Mouse (Mus musculus): ENCODE results near the gene Klc1.

The Klc1 gene

DNA sequence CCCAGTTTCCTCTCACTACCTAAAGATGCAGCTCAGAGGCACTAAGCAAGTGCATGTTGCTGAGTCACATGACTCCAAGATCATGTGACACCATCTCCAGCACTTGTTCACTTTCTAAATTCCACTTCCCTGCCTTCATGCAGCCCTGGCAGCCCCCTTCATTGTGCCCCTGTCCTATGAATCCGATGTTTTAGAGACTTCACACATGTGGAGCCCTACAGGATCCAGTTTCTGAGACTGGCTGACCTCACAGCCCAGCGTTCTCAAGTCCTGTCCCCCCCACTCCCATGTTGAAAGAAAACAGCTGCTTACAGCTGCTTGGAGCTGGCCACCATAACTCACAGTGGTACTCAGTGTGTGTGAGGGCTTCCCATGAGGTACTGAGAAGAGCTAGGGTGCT lies 15.2 kb upstream of the Klc1 start:
- DNase-seq (ENCODE audit: low read depth, low spot score) = no peak

DNA sequence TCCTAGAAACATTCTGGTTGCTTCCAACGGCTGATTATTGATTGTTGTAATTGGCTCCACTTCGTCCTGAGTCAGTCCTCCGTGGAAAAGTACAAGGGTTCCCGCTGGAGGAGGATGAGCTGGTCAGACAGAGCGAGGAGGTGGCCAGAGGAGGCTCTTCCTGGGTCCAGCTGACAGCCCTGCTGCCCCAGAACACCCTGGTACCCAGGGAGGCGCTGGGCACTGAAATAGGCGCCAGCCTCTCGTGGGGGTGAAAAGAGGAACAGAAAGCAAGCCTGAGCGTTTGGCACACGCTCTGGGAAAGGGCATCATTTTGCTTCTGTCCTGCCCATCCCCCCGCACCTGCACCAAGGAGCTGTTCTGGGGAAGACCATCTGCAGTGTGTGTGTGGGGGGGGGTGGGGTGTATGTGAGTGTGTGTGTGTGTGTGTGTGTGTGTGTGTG lies 14.6 kb upstream of the Klc1 start:
- no peak for DNase-seq (ENCODE audit: low read depth, low spot score)

DNA sequence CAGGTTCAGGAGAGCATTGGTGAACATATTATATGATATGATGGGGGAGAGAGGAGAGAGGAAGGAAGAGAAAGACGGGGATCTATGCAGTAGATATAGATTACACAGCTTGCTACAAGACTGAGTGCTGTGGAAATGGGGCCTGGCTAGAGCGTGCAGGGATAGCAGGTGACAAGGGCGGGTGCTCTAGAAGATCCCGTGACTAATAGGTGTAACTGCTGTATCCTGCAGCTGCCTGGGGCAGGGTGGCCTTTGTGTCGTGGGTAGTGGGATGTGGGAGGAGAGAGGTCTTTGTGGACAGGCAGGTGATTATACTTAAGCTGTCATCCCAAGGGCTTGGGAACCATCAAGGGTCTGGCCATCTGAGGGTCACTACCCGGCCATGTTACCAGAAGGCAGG lies 13.4 kb upstream of the Klc1 start:
- no peak for DNase-seq (ENCODE audit: low read depth, low spot score)

DNA sequence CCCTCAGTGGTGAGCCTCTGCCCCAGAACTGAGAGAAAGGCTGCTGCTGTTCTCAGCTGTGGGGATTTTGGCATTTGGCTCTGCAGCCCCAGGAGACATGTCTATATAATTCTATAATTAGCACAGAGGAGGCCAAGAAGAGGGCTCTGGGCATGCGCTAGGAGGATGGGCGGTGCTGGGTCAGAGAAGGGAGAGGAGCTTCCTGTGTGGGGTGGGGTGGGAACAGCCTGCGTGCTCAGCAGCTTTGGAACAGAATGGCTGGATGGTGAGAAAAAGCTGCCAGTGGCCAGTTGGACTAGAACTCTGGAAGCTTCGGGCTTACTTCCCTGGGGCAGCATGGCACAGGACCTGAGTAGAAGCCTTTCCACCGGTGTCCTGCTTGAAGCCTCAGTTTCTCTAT lies 12.6 kb upstream of the Klc1 start:
- peak; percentile 71 for DNase-seq (ENCODE audit: low read depth, low spot score)

DNA sequence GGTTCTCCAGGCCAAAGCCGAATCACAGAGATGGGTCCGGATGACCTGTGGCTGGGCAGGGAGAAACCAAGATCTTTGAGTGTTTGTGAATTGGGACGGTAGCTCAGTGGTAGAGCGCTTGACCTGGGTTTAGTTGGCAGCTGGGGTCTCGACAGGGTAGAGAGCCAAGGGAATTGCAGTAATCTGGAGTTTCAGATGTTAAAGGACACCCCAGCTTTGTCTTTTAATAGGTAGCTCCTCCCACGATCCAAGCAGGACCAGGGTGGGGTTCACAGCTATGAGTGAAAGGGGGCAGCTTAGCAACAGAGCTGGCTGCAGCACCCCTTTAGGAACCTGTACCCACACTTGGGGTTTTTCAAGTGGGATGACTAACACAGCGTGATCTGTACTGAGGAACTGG lies 11.2 kb upstream of the Klc1 start:
- DNase-seq (ENCODE audit: low read depth, low spot score) = no peak

DNA sequence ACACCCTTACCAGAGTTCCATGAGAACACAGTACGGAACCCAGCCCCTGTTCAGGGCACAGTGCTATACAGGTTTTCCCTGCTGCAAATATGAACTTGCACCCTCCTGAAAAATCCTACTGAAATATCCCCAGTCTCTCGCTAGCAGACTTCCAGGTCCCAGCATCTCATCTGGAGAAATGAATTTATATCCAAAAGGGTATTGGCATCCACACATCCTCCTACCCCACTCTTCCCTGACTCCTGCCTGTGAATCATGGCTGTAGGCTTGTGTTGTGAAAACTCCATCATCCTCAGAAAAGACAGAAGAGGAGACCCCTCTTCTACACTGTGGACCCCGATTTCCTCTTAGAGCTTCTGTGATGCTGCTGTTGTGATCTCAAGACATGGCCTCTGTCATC lies 7.9 kb upstream of the Klc1 start:
- no peak for DNase-seq (ENCODE audit: low read depth, low spot score)

DNA sequence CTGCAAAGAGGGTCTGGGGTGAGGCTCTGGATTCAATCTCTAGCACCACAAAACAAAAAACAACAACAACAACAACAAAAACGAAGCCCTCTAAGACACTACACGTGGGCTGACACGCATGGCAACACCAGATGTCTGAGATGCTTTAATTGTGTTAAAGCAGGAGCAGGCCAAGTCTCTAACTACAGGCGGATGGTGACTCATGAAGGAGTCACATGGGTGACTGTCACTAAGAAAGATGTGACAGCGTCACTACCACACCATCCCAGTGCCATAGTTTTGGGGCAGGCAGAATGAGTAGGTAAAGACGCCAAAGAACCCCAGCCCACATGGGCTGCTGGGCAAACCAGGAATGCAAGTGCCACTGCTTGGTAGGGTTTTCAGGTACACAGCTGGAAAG lies 6.2 kb upstream of the Klc1 start:
- DNase-seq (ENCODE audit: low read depth, low spot score) = no peak

DNA sequence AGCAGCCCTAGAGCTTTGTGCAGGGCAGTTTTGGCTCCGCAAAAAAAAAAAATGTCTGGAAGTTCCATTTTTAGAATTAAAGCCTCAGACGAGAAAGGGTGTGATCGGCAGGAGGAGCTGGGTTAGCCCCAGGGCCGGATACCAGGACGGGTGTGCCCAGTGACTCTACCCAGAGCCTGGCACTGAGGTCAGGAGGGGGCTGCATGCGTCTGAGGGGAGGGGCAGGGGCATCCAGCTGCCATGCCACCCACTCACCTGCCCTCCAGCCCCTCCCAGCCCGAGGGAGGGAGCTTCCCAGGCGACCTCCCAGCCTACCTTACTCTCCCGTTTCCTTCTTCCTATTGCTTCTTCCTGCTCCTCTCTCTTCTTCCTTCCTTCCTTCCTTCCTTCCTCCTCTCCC lies 5.3 kb upstream of the Klc1 start:
- no peak for DNase-seq (ENCODE audit: low read depth, low spot score)

DNA sequence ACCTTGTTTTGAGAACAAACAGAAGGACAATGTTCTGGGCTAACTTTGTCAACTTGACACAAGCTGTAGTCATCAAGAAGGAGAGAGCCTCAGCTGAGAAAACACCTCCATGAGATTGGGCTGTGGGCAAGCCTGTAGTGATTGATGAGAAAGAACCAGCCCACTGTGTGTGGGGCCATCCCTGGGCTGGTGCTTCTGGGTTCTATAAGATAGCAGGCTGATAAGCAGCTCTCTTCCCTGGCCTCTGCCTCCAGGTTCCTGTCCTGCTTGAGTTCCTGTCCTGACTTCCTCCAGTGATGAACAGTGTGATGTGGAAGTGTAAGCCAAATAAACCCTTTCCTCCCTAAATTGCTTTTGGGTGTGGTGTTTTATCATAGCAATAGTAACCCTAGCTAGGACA lies 3.9 kb upstream of the Klc1 start:
- DNase-seq (ENCODE audit: low read depth, low spot score) = no peak

DNA sequence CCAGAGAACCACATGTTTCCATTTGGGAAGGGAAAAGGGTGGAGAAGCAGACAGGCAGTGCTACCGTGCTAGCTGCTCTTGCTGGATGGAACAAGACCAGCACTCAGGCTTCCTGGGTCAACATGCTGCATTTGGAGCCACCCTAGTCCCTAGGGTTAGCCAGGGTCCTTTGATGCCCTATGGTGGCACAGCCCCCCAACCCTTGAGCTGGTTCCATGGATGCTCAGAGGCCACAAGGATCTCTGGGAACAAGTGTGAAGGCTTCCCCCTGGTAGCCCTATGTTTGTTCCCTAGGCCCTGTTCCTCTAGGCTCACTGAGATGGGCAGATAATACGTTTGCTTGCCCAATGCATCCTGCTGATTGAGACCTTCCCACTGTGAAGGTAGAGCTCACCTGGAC lies 3.4 kb upstream of the Klc1 start:
- no peak for DNase-seq (ENCODE audit: low read depth, low spot score)

DNA sequence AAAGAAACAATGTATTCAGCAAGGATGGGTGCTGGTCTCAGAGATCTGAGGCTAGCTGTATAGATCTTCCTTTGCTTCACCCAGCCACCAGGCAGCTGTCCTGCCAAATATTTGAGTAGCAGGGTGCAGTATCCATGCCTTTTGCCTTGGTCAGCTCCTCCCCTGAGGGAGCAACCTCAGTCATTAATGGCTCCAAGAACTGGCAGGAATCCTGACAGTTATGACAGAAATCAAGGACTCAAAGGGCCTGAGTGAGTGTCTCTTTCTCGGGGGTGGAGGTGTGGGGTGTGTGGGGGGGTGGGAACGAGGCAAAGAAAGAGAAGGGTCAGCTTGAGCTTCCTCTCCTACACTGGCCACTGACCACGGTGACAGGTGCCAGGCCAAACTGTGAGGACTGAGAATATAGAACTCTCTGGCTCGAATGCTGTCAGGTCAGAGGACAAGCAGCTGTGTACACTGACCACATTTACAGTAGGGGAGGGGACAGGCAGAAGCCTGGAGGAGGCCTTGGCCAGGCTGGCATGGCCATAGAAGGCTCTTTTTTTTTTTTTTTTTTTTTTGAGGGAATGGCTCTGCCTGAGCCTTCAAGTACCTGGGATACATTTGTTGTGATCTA lies 2.5 kb upstream of the Klc1 start:
- DNase-seq (ENCODE audit: low read depth, low spot score) = no peak

DNA sequence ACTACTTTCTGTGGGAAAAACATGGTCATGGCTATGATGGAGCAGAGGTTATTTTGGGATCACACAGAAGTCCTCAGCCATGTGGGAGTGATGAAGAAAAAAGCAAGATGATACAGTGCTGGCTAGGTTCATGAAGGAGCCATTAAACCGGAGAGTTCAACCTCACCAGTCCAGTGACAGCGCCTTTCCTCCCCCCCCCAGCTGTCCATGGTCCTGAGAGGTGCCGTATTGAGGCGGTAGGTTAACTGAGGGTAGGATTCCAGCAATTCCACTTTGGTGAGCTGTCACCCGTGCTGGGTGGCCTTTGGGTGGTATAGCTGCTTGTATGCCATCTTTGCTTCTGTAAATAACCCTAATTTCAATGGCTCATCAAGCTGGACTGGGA lies 2.0 kb upstream of the Klc1 start:
- no peak for DNase-seq (ENCODE audit: low read depth, low spot score)

DNA sequence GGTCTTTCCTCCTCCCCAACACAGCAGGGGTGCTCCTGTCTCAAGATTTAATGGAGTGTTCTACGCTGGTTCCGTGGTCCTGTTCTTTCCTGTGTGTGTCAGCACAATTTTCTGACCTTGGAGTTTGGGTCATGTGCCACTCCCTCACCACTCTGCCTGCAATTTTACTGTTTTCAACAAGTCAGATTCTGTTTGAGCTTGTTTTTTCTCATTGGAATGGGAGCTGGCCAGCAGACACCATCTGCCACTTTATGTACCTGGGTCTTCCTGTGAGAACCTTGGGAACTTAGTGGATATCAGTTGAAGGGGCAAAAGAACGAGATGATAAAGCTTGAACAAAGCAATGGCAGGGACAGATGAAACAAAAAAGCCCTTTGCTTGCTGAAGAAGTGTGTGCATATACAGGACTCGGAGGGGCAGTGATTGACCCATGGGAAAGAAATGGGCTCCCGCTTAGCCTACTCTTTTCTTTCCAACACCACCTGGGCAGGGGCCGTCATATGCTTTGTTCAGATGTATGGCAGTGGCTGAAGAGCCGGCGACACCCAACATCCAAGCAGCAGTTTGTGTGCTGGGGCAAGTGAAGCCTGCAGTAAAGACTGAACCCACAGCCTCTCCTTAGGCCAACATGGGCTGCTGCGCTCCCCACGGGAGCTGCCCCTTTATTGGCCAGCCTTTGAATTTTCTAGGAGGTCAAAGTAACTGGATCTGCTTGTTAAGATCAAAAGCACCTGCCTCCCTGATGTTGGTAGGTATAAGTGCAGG lies 906 bp upstream of the Klc1 start:
- DNase-seq (ENCODE audit: low read depth, low spot score) = no peak

DNA sequence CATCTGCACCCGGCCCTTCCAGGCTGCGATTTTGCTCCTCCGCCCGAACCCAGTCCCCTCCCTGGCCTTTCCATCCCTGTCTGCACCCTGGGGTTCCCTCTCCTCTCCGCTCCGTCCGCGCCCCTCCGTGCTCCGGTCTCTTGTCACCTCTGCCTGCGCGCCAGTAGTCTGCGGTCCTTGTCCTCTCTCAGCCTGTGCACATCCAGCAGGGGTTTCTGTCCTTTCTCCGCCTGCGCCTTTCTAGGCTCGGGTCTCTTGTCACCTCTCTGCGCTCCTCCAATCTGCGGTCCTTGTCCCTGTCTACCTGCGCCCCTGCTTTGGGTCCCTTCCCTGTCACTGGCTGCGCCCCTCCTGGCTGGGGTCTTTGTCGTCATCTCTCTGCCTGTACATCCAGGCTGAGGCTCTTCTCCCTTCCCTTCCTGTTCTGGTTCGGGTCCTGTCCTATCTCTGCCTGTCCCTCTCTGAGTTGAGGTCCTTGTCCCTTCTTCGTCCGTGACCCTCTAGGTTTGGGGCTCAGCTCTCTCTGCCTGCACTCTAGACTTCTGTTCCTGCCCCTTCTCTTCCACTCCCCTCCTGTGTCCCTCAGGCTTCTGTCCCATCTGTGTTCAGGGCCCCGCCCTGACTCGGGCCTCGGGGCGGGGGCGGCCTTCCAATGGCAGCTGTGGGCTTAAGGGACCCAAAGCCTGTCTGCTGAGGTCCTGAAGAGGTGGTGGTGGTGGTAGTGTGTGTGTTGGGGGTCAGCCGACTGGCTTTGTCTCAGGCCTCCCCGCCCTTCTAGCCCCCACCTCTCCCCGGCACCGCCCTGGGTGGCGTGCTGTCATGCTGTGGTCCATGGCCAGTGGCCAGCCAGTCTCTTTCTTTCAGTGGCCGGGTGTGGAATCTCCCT lies 770 bp downstream of the Klc1 start:
- DNase-seq (ENCODE audit: low read depth, low spot score) = peak; percentile 25

DNA sequence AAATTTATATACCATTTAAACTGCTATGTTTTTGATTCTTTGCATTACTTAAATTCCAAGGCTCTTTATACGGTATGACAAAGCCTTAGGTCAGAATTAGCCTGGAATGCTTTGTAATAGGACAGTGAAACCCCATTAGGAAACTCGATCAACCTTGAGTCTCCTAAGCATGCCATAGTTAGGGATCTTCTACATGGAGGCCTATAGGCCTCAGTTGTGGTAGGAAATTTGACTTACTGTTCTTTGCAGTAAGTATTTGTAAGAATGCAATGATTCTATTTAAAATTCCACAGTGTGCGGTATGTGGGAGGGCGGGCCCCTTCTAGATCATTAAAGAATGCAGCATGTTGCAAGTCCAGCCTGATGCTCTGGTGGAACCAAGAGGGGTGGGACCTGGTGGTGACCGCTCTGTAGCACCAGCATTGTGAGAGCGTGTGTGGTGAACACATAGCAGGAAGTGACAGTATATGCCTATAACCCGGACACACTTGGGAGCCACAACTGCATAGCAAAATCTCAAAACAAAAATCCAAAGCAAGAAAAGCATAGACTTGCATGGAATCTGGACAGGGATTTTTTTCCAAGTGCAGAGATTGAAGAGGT lies 1.8 kb downstream of the Klc1 start:
- DNase-seq (ENCODE audit: low read depth, low spot score) = no peak

DNA sequence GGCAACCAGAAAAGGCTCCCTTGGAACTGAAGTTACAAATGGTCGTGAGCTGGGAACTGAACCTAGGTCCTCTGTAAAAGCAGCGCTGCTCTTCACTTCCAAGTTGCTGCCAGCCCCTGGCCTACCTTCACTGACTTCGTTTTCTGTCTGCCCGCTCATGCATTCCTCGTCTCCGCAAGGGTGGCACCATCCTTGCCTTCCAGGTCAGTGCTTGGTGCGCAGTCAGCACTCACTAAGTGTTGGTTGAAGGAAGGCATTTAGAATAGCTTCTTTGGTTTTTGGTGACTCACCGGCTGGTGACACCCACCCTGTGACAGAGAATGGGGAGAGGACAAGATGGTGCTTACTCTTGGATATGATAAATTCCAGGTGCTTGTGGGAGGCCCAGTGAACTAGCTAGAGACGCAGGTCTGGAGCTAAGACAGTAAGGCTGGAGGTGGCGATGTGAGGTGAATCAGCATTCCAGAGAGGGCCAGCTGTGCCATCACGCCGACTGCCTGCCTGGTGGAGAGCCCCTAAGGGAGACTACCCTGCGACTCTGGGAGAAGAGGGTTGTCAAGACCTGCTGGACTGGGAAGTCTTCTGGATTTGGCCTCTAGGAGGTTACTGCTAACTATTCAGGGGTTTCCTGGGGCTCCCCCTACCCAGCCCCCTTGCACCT lies 4.1 kb downstream of the Klc1 start:
- no peak for DNase-seq (ENCODE audit: low read depth, low spot score)

DNA sequence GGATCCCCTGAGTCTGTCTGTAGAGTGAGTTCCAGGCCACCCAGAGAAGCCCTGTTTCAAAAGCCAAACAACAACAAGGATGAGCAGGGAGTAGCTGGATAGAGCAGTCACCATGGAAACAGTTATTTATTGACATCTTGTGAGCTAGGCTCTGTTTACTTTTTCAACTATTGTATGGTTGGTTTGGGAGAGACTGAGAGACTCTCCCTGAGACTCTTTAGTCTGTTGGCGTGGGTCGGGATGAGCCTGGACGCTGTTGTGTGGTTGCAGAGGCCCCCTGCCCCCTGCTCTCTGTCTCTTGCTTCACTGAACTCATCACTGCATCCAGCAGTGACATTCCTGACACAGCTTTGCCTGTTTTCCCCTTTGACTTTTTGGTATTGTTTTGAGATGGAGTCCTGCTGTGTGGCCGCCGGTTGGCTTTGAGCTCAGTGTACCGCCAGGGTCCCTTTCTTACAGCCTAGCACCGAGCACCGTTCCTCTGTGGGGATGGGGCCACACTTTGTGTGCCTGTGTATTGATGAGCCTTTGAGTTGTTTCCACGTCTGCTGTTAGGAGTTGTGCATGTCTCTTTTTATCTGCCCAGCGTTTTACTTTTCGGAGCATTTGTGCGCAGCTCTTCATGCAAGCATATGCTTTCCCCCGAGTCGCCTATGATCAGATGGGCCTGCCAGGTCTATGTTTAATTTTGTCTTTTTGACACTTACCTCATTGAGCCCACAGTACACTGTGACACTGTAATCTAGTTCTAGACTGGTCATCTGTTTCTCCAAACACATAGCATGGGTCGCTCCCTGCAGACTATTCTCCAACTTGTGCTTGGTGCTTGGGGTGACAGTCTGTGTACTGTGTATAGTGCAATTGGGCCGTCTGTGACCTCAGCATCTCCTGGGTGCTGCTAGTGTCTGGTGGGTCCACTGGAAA lies 7.9 kb downstream of the Klc1 start:
- no peak for DNase-seq (ENCODE audit: low read depth, low spot score)

DNA sequence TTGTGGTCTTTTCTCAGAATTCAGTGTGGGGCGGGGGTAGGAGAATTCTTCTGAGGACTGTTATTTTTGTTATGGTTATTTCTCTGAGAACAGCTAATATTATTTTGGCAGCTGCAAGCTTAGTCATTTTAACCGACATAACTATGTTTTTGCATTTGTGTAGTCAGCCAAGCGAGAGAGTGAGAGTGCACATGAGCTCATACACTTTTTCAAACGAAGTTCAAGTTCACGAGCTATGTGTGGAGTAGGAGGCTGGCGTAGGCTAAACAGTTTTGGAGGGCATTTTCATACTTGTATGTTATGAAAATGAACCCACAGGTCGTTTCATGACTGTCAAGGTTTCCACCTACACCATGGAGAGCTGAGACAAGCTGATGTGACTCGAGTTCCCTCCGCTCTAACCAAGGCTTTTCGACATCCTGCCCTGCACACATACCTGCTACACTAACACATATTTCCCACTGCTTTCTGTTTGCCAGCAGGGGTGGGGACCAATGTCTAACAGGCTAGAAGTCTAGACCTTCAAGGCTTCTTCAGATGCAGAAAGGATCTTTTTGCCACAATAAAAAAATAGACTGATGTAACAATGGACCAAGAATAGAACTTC lies 9.8 kb downstream of the Klc1 start:
- DNase-seq (ENCODE audit: low read depth, low spot score) = peak; percentile 30

DNA sequence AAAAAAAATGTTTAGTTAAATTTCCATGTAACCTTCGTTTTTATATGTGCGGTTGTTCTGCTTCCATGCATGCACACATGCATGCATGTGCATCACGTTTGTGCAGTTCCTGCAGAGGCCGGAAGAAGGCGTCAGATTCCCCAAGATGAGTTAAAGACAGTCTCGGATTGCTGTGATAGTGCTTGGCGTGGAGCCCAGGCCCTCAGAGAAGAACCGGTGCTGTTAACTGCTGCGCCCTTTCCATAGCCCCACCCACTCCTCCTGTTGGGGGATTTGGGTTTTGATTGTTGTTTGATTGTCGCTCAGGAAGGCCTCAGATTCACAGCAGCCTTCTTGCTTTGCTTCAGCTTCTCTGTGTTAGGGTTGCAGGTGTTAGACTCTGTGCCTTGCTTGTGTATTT lies 10.7 kb downstream of the Klc1 start:
- peak; percentile 41 for DNase-seq (ENCODE audit: low read depth, low spot score)

All from CD4-positive, CD25-positive, alpha-beta regulatory T cell, adult 2 months (primary cell).